Mouse (Mus musculus): Measurements from ENCODE around the gene Sema3d. TPM values are rescaled to one million over a fixed set of nuclear protein-coding genes. Genes with fewer than 3 reads are reported as not detected.

Sema3d gene
- polyA plus RNA-seq, 1 experiment from 2014 or later, result 14.7 TPM

GRCm38 (mm10) chr5:12442176-12443105 lies 59.3 kb downstream of the Sema3d start:
- H3K9ac ChIP-seq, result no peak overlapping the region
- H3K4me3 ChIP-seq, result no peak overlapping the region
- WGBS, result 60% methylated on average over 7 of the region's 7 CpGs
- H3K9me3 ChIP-seq, result no peaks in the 10 kb centered on the region
- ATAC-seq (ENCODE audit: insufficient number of reproducible peaks, insufficient read depth, low FRiP score, low TSS enrichment), result no peak
- no peak overlapping the region for H3K27ac ChIP-seq
- H3K36me3 ChIP-seq, result no peaks in the 10 kb centered on the region
- H3K4me1 ChIP-seq, result no peaks in the 10 kb centered on the region; the same call in 1 of the 2 replicates
- H3K4me2 ChIP-seq (replicated peaks), result no peak overlapping the region
- H3K27me3 ChIP-seq, result 0 out of 2 replicates have a peak, but pooled peaks cover 2% of the 10 kb centered on the region

GRCm38 (mm10) chr5:12451089-12451488 lies 67.9 kb downstream of the Sema3d start:
- Histone ChIP-seq H3K4me3 (no peak overlapping the region), H3K4me1 (no peaks in the 10 kb centered on the region), H3K27me3 (no peaks in the 10 kb centered on the region), H3K9ac (no peak overlapping the region), H3K36me3 (no peaks in the 10 kb centered on the region), H3K27ac (no peak overlapping the region), H3K9me3 (no peaks in the 10 kb centered on the region), H3K4me2 (replicated peaks) (no peak overlapping the region)
- no peak for ATAC-seq (ENCODE audit: insufficient number of reproducible peaks, insufficient read depth, low FRiP score, low TSS enrichment)
- WGBS, result 85% methylated on average over 4 of the region's 4 CpGs

GRCm38 (mm10) chr5:12454946-12455345 lies 71.8 kb downstream of the Sema3d start:
- H3K27me3 ChIP-seq, result no peaks in the 10 kb centered on the region
- no peak overlapping the region for H3K9ac ChIP-seq
- no peaks in the 10 kb centered on the region for H3K36me3 ChIP-seq
- no peak overlapping the region for H3K27ac ChIP-seq
- no peaks in the 10 kb centered on the region for H3K9me3 ChIP-seq
- H3K4me1 ChIP-seq, result no peaks in the 10 kb centered on the region
- 44% methylated on average over 1 of the region's 1 CpGs for WGBS
- no peak overlapping the region for H3K4me3 ChIP-seq
- no peak overlapping the region for H3K4me2 ChIP-seq (replicated peaks)
- ATAC-seq (ENCODE audit: insufficient number of reproducible peaks, insufficient read depth, low FRiP score, low TSS enrichment), result no peak

GRCm38 (mm10) chr5:12457509-12457908 lies 74.3 kb downstream of the Sema3d start:
- Histone ChIP-seq H3K9me3 (no peaks in the 10 kb centered on the region), H3K9ac (no peak overlapping the region), H3K4me2 (replicated peaks) (no peak overlapping the region), H3K4me1 (no peaks in the 10 kb centered on the region), H3K36me3 (no peaks in the 10 kb centered on the region), H3K27me3 (no peaks in the 10 kb centered on the region), H3K4me3 (no peak overlapping the region), H3K27ac (no peak overlapping the region)
- no peak for ATAC-seq (ENCODE audit: insufficient number of reproducible peaks, insufficient read depth, low FRiP score, low TSS enrichment)
- 55% methylated on average over 1 of the region's 1 CpGs for WGBS

- Histone ChIP-seq H3K27ac (no peak overlapping the region), H3K9ac (no peak overlapping the region), H3K36me3 (no peaks in the 10 kb centered on the region), H3K4me1 (no peaks in the 10 kb centered on the region), H3K4me2 (replicated peaks) (no peak overlapping the region), H3K4me3 (no peak overlapping the region), H3K9me3 (no peaks in the 10 kb centered on the region), H3K27me3 (no peaks in the 10 kb centered on the region)
- peak; percentile 28; the same call in 1 of the 2 replicates for ATAC-seq (ENCODE audit: insufficient number of reproducible peaks, insufficient read depth, low FRiP score, low TSS enrichment)
- WGBS, result 76% methylated on average over 4 of the region's 4 CpGs
Observed at GRCm38 (mm10) chr5:12467568-12468336, 84.6 kb downstream of the Sema3d start.

GRCm38 (mm10) chr5:12474904-12475638 lies 91.9 kb downstream of the Sema3d start:
- Histone ChIP-seq H3K36me3 (no peaks in the 10 kb centered on the region), H3K4me3 (no peak overlapping the region), H3K27me3 (no peaks in the 10 kb centered on the region), H3K9ac (no peak overlapping the region), H3K9me3 (no peaks in the 10 kb centered on the region), H3K27ac (no peak overlapping the region), H3K4me1 (no peaks in the 10 kb centered on the region), H3K4me2 (replicated peaks) (no peak overlapping the region)
- 40% methylated on average over 5 of the region's 5 CpGs for WGBS
- ATAC-seq (ENCODE audit: insufficient number of reproducible peaks, insufficient read depth, low FRiP score, low TSS enrichment), result no peak

- 81% methylated on average over 4 of the region's 4 CpGs for whole genome bisulfite sequencing
- ATAC-seq (ENCODE audit: insufficient number of reproducible peaks, insufficient read depth, low FRiP score, low TSS enrichment), result no peak
Observed at GRCm38 (mm10) chr5:12475639-12475916, 92.4 kb downstream of the Sema3d start.

GRCm38 (mm10) chr5:12487926-12488325 lies 104.7 kb downstream of the Sema3d start:
- no peak overlapping the region for H3K4me3 ChIP-seq
- no peaks in the 10 kb centered on the region for H3K27me3 ChIP-seq
- no peak for ATAC-seq (ENCODE audit: insufficient number of reproducible peaks, insufficient read depth, low FRiP score, low TSS enrichment)
- no peak overlapping the region for H3K27ac ChIP-seq
- H3K4me2 ChIP-seq (replicated peaks), result no peak overlapping the region
- no peaks in the 10 kb centered on the region for H3K9me3 ChIP-seq
- H3K9ac ChIP-seq, result no peak overlapping the region
- H3K4me1 ChIP-seq, result no peaks in the 10 kb centered on the region
- H3K36me3 ChIP-seq, result no peaks in the 10 kb centered on the region
- 71% methylated on average over 2 of the region's 2 CpGs for WGBS

More at GRCm38 (mm10) chr5:12475639-12475916, 92.4 kb downstream of the Sema3d start:
- Histone ChIP-seq H3K9me3 (no peaks in the 10 kb centered on the region), H3K36me3 (no peaks in the 10 kb centered on the region), H3K9ac (no peak overlapping the region), H3K4me3 (no peak overlapping the region), H3K27me3 (no peaks in the 10 kb centered on the region), H3K4me2 (replicated peaks) (no peak overlapping the region), H3K27ac (no peak overlapping the region), H3K4me1 (no peaks in the 10 kb centered on the region)

GRCm38 (mm10) chr5:12491704-12492103 lies 108.5 kb downstream of the Sema3d start:
- H3K4me1 ChIP-seq, result no peaks in the 10 kb centered on the region
- no peak overlapping the region for H3K4me2 ChIP-seq (replicated peaks)
- no peak overlapping the region for H3K4me3 ChIP-seq
- no peaks in the 10 kb centered on the region for H3K27me3 ChIP-seq
- WGBS, result 62% methylated on average over 1 of the region's 1 CpGs
- H3K27ac ChIP-seq, result no peak overlapping the region
- H3K36me3 ChIP-seq, result no peaks in the 10 kb centered on the region
- no peaks in the 10 kb centered on the region for H3K9me3 ChIP-seq
- H3K9ac ChIP-seq, result no peak overlapping the region
- ATAC-seq (ENCODE audit: insufficient number of reproducible peaks, insufficient read depth, low FRiP score, low TSS enrichment), result no peak

GRCm38 (mm10) chr5:12498227-12498928 lies 115.2 kb downstream of the Sema3d start:
- Histone ChIP-seq H3K36me3 (no peaks in the 10 kb centered on the region), H3K9ac (no peak overlapping the region), H3K4me2 (replicated peaks) (no peak overlapping the region), H3K27ac (no peak overlapping the region), H3K4me3 (no peak overlapping the region), H3K4me1 (no peaks in the 10 kb centered on the region), H3K27me3 (no peaks in the 10 kb centered on the region), H3K9me3 (no peaks in the 10 kb centered on the region)
- WGBS, result 56% methylated on average over 6 of the region's 6 CpGs
- no peak for ATAC-seq (ENCODE audit: insufficient number of reproducible peaks, insufficient read depth, low FRiP score, low TSS enrichment)

GRCm38 (mm10) chr5:12499037-12499436 lies 115.9 kb downstream of the Sema3d start:
- Histone ChIP-seq H3K27ac (no peak overlapping the region), H3K27me3 (no peaks in the 10 kb centered on the region), H3K4me2 (replicated peaks) (no peak overlapping the region), H3K36me3 (no peaks in the 10 kb centered on the region), H3K9me3 (no peaks in the 10 kb centered on the region), H3K9ac (no peak overlapping the region), H3K4me3 (no peak overlapping the region), H3K4me1 (no peaks in the 10 kb centered on the region)
- WGBS, result 93% methylated on average over 5 of the region's 5 CpGs
- ATAC-seq (ENCODE audit: insufficient number of reproducible peaks, insufficient read depth, low FRiP score, low TSS enrichment), result no peak

All from embryonic facial prominence, embryonic 12.5 days (tissue).